Mouse (Mus musculus) embryonic facial prominence, embryonic 10.5 days (tissue): ENCODE data around the gene Cenpb. TPM values are rescaled to one million over a fixed set of nuclear protein-coding genes. Genes with fewer than 3 reads are reported as not detected.

Experiments
- DNase-seq: peaks from one replicate; pipeline ENCODE4 v3.0.0-alpha.2; 2017; ENCODE audit warnings: low spot score
- H3K27ac ChIP-seq: fragments of 300-500 bp; sonication (generic); replicated peaks from 2 replicates; pipeline ENCODE4 v1.5.1; 2016; ENCODE audit warnings: mild to moderate bottlenecking
- H3K27me3 ChIP-seq: fragments of 300-500 bp; sonication (generic); replicated peaks from 2 replicates; pipeline ENCODE4 v1.6.1; 2016; ENCODE audit warnings: low read depth, mild to moderate bottlenecking; ENCODE audit not compliant: poor library complexity, severe bottlenecking
- H3K36me3 ChIP-seq: fragments of 300-500 bp; sonication (generic); replicated peaks from 2 replicates; pipeline ENCODE4 v1.6.1; 2016; ENCODE audit warnings: mild to moderate bottlenecking, moderate library complexity
- H3K4me1 ChIP-seq: fragments of 300-500 bp; sonication (generic); 2 replicates; pipeline ENCODE4 v1.6.1; 2016
- H3K4me3 ChIP-seq: fragments of 300-500 bp; sonication (generic); 2 replicates; pipeline ENCODE4 v1.5.1; 2016; ENCODE audit warnings: mild to moderate bottlenecking, moderate library complexity
- H3K9me3 ChIP-seq: fragments of 300-500 bp; sonication (generic); 2 replicates; pipeline ENCODE4 v1.6.1; 2016; ENCODE audit warnings: mild to moderate bottlenecking
- WGBS: fragments of 180-500 bp; shearing (Covaris S2); methylation state at CpG from one replicate; pipeline ENCODE4 v1.1.7; 2016; 5-methylcytosine and 5-hydroxymethylcytosine counted together
- polyA plus RNA-seq: library from polyadenylated mRNA; unstranded; fragments of >200 nt; fragmentation: Nextera tagmentation; extraction: Ambion mirVana; gene quantifications from 2 replicates; pipeline ENCODE4 v1.2.1, GENCODE M21; 2016

Gene Cenpb
- polyA plus RNA-seq, 1 experiment from 2014 or later, result 7.4 TPM

DNA sequence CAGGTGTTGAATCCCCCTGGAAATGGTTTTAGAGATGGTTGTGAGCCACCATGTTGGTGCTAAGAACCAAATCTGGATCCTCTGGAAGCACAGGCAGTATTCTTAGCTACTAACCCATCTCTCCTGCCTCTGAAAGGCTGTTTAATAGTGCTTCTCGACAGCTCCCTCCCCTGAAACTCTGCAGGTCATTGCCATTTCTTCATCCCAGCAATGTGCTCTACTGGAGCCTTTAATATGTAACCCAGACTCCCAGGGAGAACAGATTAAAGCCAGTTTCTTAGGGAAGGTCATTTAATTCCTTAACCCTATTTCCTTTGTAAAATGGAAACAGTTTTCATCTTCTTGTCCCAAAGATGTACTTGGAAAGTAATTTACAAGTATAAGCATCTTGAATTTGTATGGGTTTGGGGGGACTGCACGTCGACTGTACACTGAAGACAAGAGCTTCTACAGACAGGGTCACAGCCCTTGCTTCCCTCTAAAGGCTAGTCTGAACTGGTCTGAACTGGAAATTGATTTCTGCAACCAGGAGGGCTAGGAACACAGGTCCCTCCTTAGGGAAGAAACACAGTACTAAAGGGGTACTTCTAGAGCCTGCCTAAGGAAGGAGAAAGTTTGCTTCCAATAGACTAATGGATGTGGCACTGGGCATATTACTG, 4.5 kb downstream of the Cenpb start:
- Histone ChIP-seq H3K27me3 (peaks cover 41% of the 10 kb centered on the region), H3K27ac (no peak overlapping the region), H3K9me3 (no peaks in the 10 kb centered on the region), H3K4me1 (peaks cover 70% of the 10 kb centered on the region), H3K36me3 (peaks cover 31% of the 10 kb centered on the region), H3K4me3 (no peak overlapping the region)
- 74% methylated on average over 3 of the region's 3 CpGs for WGBS
- no peak for DNase-seq

DNA sequence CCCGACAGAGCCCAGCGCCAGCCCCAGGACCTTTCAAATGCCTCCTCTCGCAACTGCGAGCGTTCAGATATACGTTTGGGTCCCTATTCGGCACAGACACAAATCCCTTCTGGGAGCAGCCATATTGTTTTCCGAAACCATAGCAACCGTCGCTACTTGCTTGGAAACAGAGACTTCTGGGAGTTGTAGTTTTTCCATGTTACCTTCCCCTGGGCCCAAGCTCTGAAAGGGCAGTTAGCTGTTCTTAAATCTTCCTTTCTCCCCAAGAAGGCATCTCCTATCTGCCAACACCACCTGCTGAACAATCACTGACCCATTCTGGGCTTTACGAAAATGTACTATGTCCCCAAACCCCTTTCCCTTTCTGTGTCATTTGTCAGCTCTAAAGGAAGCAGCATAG, 5.2 kb downstream of the Cenpb start:
- whole genome bisulfite sequencing, result 6% methylated on average over 11 of the region's 11 CpGs
- peaks cover 66% of the 10 kb centered on the region for H3K4me1 ChIP-seq

DNA sequence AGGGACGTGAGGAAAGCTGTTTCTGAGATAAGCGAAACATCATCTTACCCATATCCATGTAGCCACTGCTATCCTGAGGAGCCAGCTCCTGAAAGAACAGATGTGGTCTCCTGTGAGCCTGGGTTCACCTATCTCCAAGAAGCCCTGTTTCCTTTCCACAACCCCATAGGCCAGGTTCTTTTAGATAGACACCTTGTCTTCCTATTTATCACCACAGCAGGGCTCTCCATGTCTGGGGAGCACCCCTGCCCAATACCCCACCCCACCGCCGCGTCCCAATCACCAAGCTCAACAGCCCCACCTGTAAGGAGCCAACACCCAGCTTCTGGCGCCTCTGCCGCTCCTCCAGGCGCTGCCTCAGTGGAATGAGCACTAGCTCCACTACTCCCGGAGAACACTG, 7.5 kb downstream of the Cenpb start:
- Histone ChIP-seq H3K36me3 (peaks cover 16% of the 10 kb centered on the region), H3K27me3 (peaks cover 53% of the 10 kb centered on the region), H3K27ac (no peak overlapping the region), H3K4me1 (peaks cover 52% of the 10 kb centered on the region), H3K4me3 (no peak overlapping the region), H3K9me3 (no peaks in the 10 kb centered on the region)
- WGBS, result 33% methylated on average over 9 of the region's 9 CpGs
- no peak for DNase-seq

More for the DNA sequence above, 5.2 kb downstream of the Cenpb start:
- H3K36me3 ChIP-seq, result peaks cover 31% of the 10 kb centered on the region
- H3K27ac ChIP-seq, result no peak overlapping the region
- H3K27me3 ChIP-seq, result peaks cover 48% of the 10 kb centered on the region
- H3K9me3 ChIP-seq, result no peaks in the 10 kb centered on the region
- peak; percentile 58 for DNase-seq
- peak overlapping the region; percentile 60 for H3K4me3 ChIP-seq

DNA sequence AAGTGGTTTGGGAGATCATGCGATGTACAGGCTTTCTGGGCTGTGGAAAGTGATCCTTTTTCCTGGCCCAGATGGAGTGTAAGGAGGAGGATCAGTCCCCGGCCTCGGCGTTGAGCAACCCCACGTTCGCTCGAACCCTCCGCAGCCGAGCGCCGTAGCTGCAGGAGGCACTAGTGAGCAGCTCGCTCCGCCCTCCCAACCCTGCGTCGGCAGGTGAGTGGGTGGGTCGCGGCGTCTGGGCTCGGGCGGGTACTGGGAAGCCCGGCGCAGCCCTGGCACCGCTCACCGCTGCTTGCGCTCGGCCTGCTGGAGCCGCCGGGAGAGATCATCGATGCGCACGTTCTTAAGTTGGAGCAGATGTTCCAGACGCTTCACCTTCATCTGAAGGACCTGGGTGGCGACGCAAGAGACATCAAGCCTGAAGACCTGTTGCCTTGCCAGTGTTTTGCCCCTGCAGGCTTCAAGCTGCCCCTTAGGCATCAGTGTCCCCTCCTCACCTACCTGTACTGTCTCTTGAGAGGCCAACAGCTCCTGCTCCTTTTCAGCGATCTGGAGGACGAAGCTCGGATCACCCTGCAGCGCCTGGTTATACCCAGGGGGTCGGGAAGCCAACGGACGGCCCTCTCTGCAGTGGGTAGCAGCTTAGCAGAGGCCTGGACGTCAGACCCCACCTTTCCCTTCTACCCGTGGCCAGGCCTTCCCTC, 8.3 kb downstream of the Cenpb start:
- H3K27me3 ChIP-seq, result peaks cover 53% of the 10 kb centered on the region
- peak; percentile 55 for DNase-seq
- peaks cover 8% of the 10 kb centered on the region for H3K36me3 ChIP-seq
- H3K4me3 ChIP-seq, result peak overlapping the region; percentile 52
- H3K9me3 ChIP-seq, result no peaks in the 10 kb centered on the region
- H3K27ac ChIP-seq, result no peak overlapping the region; the same call in 1 of the 2 replicates
- peaks cover 45% of the 10 kb centered on the region for H3K4me1 ChIP-seq
- WGBS, result 2% methylated on average over 43 of the region's 43 CpGs

DNA sequence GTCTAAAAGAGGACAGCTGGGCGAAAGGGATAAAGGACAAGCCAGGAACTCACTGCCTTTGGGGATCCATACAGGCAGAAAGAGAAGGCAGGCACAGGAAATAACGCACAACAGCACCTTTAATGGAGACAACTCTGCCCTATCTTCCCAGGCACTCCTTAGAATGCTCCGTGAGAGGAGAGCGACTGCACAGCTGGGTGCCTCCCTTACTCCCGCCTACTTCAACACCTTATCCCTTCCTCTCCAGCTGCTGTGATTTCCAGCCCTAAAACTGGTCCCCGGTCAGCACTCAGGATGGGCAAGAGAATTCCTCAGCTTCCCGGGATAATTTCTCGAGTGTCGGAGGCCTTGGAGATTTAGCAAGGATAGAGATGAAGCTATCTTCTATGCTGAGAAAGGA, 8.9 kb downstream of the Cenpb start:
- no peaks in the 10 kb centered on the region for H3K9me3 ChIP-seq
- peaks cover 53% of the 10 kb centered on the region for H3K27me3 ChIP-seq
- H3K4me3 ChIP-seq, result peak overlapping the region; percentile 52
- peaks cover 39% of the 10 kb centered on the region for H3K4me1 ChIP-seq
- no peak overlapping the region for H3K27ac ChIP-seq
- WGBS, result 11% methylated on average over 9 of the region's 9 CpGs
- peaks cover 3% of the 10 kb centered on the region; the same call in 1 of the 2 replicates for H3K36me3 ChIP-seq
- no peak for DNase-seq

DNA sequence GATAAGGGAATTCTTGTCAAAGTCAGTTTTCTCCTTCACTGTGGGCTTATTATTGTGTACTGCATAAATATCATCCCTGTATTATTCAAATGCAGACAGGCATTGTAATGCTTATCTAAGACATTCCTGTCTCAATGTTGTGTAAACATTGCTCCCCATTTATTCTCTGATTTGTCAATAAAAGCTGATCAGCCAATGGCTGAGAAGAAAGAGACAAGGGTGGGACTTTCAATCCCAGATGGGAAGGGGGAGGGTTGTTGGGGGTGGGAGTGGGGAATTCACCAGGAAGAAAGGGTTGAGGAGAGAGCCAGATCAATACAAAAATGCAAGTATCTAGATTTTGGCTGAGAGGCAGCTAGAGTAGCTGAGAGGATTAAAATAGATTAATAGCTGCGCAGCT, 11.0 kb downstream of the Cenpb start:
- Histone ChIP-seq H3K27me3 (peaks cover 47% of the 10 kb centered on the region), H3K27ac (no peak overlapping the region)
- WGBS, result 72% methylated on average over 1 of the region's 1 CpGs

DNA sequence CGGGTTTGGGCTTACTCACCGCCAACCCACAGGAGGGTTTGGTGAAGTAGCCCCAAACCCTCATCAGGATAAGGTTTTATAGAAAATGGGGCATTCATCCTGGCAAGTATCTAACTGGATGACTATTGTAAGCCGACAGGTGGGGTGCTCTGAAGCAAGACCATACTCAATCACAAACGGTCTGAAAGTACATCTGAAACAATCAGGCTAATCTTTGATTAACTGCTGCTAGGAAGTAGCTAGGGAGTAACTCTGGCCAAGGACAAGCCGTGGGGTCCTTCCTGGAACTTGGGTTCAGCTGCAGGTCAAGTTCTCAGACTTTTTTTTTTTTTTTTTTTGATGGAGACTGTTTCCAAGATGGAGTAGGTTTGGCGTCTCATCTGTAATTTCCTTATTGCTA, 11.9 kb downstream of the Cenpb start:
- no peak for DNase-seq
- H3K4me3 ChIP-seq, result no peak overlapping the region
- no peak overlapping the region for H3K27ac ChIP-seq
- peaks cover 37% of the 10 kb centered on the region for H3K27me3 ChIP-seq
- peaks cover 25% of the 10 kb centered on the region for H3K4me1 ChIP-seq
- H3K9me3 ChIP-seq, result peaks cover 3% of the 10 kb centered on the region; the same call in 1 of the 2 replicates
- no peaks in the 10 kb centered on the region for H3K36me3 ChIP-seq
- 87% methylated on average over 6 of the region's 6 CpGs for WGBS

More for the DNA sequence above, 11.0 kb downstream of the Cenpb start:
- Histone ChIP-seq H3K4me1 (peaks cover 25% of the 10 kb centered on the region), H3K36me3 (no peaks in the 10 kb centered on the region), H3K4me3 (no peak overlapping the region), H3K9me3 (peaks cover 3% of the 10 kb centered on the region; the same call in 1 of the 2 replicates)
- no peak for DNase-seq

DNA sequence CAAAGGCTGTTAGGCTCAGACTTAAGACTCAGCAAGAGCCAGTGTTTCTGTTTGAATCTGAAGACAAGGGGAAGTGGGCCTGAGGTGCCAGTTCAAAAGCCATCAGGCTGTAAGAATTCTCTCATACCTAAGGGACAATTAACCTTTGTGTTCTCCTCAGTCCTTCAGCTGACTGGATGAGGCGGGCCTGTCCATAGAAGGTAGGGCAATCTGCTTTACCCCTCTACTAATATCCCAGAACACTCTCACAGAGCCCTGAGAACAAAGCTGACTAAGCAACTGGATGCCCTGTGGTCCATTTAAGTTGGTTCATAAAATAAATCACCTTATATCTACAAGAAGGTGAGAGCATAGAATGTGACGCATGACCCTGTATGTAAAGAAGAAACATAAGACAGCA, 13.7 kb downstream of the Cenpb start:
- Histone ChIP-seq H3K4me3 (no peak overlapping the region), H3K4me1 (peaks cover 15% of the 10 kb centered on the region), H3K27ac (no peak overlapping the region), H3K9me3 (peaks cover 3% of the 10 kb centered on the region; the same call in 1 of the 2 replicates), H3K27me3 (peaks cover 19% of the 10 kb centered on the region), H3K36me3 (no peaks in the 10 kb centered on the region)
- DNase-seq, result no peak
- 85% methylated on average over 2 of the region's 2 CpGs for WGBS

DNA sequence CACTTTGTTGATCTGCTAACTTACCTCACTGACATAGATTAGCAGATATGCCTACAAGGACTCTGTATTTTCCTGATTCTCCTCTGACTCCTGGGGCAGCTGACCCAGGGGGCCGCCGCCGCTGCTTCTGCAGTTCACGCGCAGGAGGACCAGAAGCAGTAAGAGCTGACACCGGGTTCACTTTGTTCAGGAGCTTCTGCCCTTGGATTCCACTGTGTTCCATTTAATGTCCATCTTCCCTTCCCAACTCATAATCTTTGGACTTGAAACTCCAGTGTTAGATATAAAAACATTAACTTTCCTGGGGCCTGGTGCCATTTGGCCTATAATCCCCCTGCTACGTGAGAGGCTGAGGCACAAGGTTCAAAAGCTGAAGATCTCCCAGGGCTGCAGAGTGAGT, 15.9 kb downstream of the Cenpb start:
- Histone ChIP-seq H3K4me1 (peaks cover 14% of the 10 kb centered on the region), H3K9me3 (peaks cover 3% of the 10 kb centered on the region; the same call in 1 of the 2 replicates), H3K36me3 (no peaks in the 10 kb centered on the region), H3K4me3 (no peak overlapping the region), H3K27ac (no peak overlapping the region), H3K27me3 (no peaks in the 10 kb centered on the region; the same call in 1 of the 2 replicates)
- no peak for DNase-seq
- 73% methylated on average over 7 of the region's 7 CpGs for WGBS

DNA sequence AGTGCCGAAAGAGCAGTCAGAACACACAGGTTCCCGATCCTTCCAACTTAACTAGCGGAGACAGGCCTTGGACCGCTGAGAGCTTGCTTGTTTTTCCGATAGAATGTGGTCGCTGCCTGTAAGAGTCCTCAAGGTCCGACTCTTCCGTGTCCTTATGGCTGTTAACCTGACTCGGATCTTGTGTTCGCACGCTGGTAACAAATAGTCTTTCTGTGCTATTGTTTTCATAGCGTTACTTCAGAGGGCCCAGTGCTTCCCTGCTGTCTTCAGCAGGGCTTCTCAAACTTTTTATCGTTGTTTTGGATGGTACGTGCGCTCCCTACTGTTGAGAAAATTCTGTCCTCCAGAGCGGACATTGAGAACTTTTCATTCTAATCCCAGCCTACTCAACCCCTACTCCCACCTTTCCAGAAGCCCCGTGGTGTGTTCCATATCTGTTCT, 19.2 kb downstream of the Cenpb start:
- Histone ChIP-seq H3K4me3 (peak overlapping the region; percentile 77), H3K9me3 (peaks cover 3% of the 10 kb centered on the region; the same call in 1 of the 2 replicates), H3K4me1 (peaks cover 31% of the 10 kb centered on the region), H3K27ac (peak overlapping the region; percentile 95), H3K36me3 (peaks cover 5% of the 10 kb centered on the region), H3K27me3 (no peaks in the 10 kb centered on the region; the same call in 1 of the 2 replicates)
- DNase-seq, result no peak
- under 1% methylated on average over 17 of the region's 17 CpGs for WGBS

DNA sequence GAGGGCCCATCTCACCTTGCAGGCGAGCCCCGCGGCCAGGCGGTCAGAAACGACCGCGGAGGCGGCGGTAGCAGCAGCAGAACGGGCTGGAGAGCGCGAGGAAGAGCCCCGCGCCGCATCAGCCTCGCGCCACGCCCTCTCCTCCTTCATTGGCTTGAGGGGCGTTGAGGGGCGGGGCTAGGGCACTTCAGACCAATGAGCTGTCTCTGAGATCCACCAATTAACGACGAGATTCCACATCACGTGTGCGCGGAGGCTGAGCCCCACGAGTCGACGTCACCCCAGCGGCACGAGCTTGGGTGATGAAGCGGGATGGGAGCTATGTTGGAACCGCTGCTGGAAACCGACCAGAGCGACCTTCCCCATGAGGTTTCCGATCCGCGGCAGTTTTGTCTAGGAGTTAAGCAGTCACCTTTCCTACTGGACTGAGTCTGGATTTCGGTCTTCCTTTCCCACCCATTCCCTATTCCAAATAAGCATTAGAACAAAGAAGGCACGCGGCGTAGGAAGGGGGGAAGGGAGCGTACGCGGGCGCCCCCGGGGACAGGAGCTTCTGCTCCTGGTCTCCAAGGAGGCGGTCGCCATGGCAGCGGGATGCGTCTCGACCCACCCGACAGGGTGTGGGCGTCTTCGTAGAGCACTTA, 19.8 kb downstream of the Cenpb start, which contains the start of gene 1700037H04Rik:
Gene 1700037H04Rik (minus strand): TSS at position 144 of the 644 bp plus-strand sequence.
- H3K4me1 ChIP-seq, result peaks cover 31% of the 10 kb centered on the region
- no peaks in the 10 kb centered on the region; the same call in 1 of the 2 replicates for H3K27me3 ChIP-seq
- H3K27ac ChIP-seq, result peak within 1 kb of the TSS; percentile 95
- H3K9me3 ChIP-seq, result peaks cover 3% of the 10 kb centered on the region; the same call in 1 of the 2 replicates
- under 1% methylated on average over 54 of the region's 54 CpGs for WGBS
- peak within 1 kb of the TSS; percentile 77 for H3K4me3 ChIP-seq
- H3K36me3 ChIP-seq, result peaks cover 11% of the 10 kb centered on the region
- DNase-seq, result peak; percentile 98

DNA sequence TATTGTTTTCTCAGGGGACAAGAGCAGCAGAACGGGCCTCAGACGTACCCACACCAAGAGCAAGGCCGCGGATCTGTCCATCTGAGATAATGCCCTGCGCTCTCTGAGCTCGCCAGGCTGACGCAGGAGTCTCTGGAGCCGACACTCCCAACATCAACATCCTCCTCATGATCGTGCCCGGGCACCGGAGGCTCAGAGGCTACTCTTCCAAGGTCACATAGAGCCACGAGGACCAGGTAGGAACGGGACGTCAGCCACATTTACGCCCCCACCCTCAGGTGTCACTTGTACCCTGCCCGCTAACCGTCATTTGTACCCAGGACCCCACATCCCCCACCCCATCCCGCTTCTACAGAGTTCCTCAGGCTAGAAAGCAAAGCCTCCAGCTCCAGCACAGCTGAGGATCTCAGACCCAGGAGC, 20.4 kb downstream of the Cenpb start:
- Histone ChIP-seq H3K4me1 (peaks cover 31% of the 10 kb centered on the region), H3K9me3 (no peaks in the 10 kb centered on the region), H3K4me3 (peak overlapping the region; percentile 77), H3K36me3 (peaks cover 17% of the 10 kb centered on the region), H3K27ac (peak overlapping the region; percentile 95), H3K27me3 (no peaks in the 10 kb centered on the region; the same call in 1 of the 2 replicates)
- under 1% methylated on average over 18 of the region's 18 CpGs for WGBS
- no peak for DNase-seq
